In genomic region chr13:31809701-31810100, GRCm38 (mm10) we compare ENCODE assay signal across 10 mouse cellular contexts. TPM values are rescaled to one million over a fixed set of nuclear protein-coding genes. Genes with fewer than 3 reads are reported as not detected.
DNase-seq lines count a peak whose midpoint lies in the region; ATAC-seq lines count a peak whose summit lies in the region.
"Had no signal": no experiment of that assay in that cellular context is flagged by ENCODE, and none has a peak within 500 bp of the region (broad histone marks: within the 10 kb centered on the region; RNA-seq: fewer than 3 reads in every experiment).

No protein-coding gene starts in this region.

- 5% methylated on average over 6 of the region's 6 CpGs for WGBS in forebrain, embryonic 10.5 days
- 9% methylated on average over 6 of the region's 6 CpGs for WGBS in forebrain, embryonic 13.5 days
- 14% methylated on average over 6 of the region's 6 CpGs for WGBS in kidney, embryonic 16.5 days
- 26% methylated on average over 6 of the region's 6 CpGs for WGBS in embryonic facial prominence, embryonic 15.5 days
- WGBS in limb, embryonic 15.5 days: 20% methylated on average over 6 of the region's 6 CpGs

- H3K9me3 ChIP-seq in forebrain, embryonic 10.5 days: no peaks in the 10 kb centered on the region
- no peaks in the 10 kb centered on the region for H3K9me3 ChIP-seq in forebrain, embryonic 13.5 days (replicated peaks)
- no peaks in the 10 kb centered on the region for H3K9me3 ChIP-seq in kidney, embryonic 16.5 days (ENCODE audit: low read length)
- no peaks in the 10 kb centered on the region for H3K9me3 ChIP-seq in embryonic facial prominence, embryonic 15.5 days (replicated peaks)
- no peaks in the 10 kb centered on the region for H3K9me3 ChIP-seq in limb, embryonic 15.5 days
- H3K9me3 ChIP-seq: stomach, embryonic 15.5 days had no signal

- H3K9ac ChIP-seq in forebrain, embryonic 13.5 days: no peak overlapping the region
- peak overlapping the region; percentile 61 for H3K9ac ChIP-seq in kidney, embryonic 16.5 days (replicated peaks; ENCODE audit: low read length)
- H3K9ac ChIP-seq in embryonic facial prominence, embryonic 15.5 days: no peak overlapping the region
- no peak overlapping the region for H3K9ac ChIP-seq in limb, embryonic 15.5 days
- H3K9ac ChIP-seq: stomach, embryonic 15.5 days had no signal

- H3K4me1 ChIP-seq in forebrain, embryonic 10.5 days: peaks cover 61% of the 10 kb centered on the region
- peaks cover 42% of the 10 kb centered on the region for H3K4me1 ChIP-seq in forebrain, embryonic 13.5 days
- H3K4me1 ChIP-seq in kidney, embryonic 16.5 days (ENCODE audit: insufficient read depth, low read length): peaks cover 34% of the 10 kb centered on the region
- peaks cover 45% of the 10 kb centered on the region for H3K4me1 ChIP-seq in embryonic facial prominence, embryonic 15.5 days
- H3K4me1 ChIP-seq in limb, embryonic 15.5 days: peaks cover 49% of the 10 kb centered on the region

- no peak overlapping the region for H3K4me2 ChIP-seq in forebrain, embryonic 13.5 days
- H3K4me2 ChIP-seq in kidney, embryonic 16.5 days (replicated peaks; ENCODE audit: low read depth, low read length): peak overlapping the region; percentile 53
- no peak overlapping the region for H3K4me2 ChIP-seq in embryonic facial prominence, embryonic 15.5 days (replicated peaks)
- peak overlapping the region; percentile 17 for H3K4me2 ChIP-seq in limb, embryonic 15.5 days

- H3K4me3 ChIP-seq in forebrain, embryonic 10.5 days: peak overlapping the region; percentile 64
- H3K4me3 ChIP-seq in forebrain, embryonic 13.5 days: no peak overlapping the region
- peak overlapping the region; percentile 51 for H3K4me3 ChIP-seq in kidney, embryonic 16.5 days (ENCODE audit: low read length)
- H3K4me3 ChIP-seq in embryonic facial prominence, embryonic 15.5 days (replicated peaks): peak overlapping the region; percentile 26
- peak overlapping the region; percentile 35 for H3K4me3 ChIP-seq in limb, embryonic 15.5 days

- H3K27me3 ChIP-seq in forebrain, embryonic 10.5 days (ENCODE audit: poor library complexity, severe bottlenecking): peaks cover 100% of the 10 kb centered on the region
- peaks cover 94% of the 10 kb centered on the region for H3K27me3 ChIP-seq in forebrain, embryonic 13.5 days
- peaks cover 9% of the 10 kb centered on the region; the same call in 1 of the 2 replicates for H3K27me3 ChIP-seq in kidney, embryonic 16.5 days (ENCODE audit: insufficient read depth, low read length)
- H3K27me3 ChIP-seq in embryonic facial prominence, embryonic 15.5 days: peaks cover 83% of the 10 kb centered on the region
- H3K27me3 ChIP-seq in limb, embryonic 15.5 days: peaks cover 60% of the 10 kb centered on the region

- no peak for DNase-seq in forebrain, embryonic 10.5 days (ENCODE audit: extremely low spot score, low spot score)
- DNase-seq in kidney, adult 18-20 months: no peak
- DNase-seq: lung, postnatal 36 days had no signal

- H3K27ac ChIP-seq in forebrain, embryonic 10.5 days: peak overlapping the region; percentile 88; the same call in 1 of the 2 replicates
- H3K27ac ChIP-seq in forebrain, embryonic 13.5 days: no peak overlapping the region
- H3K27ac ChIP-seq in kidney, embryonic 16.5 days (ENCODE audit: low read length): 0 out of 2 replicates have a peak overlapping the region, but pooled peaks have one; percentile 20
- no peak overlapping the region for H3K27ac ChIP-seq in embryonic facial prominence, embryonic 15.5 days (replicated peaks)
- H3K27ac ChIP-seq in limb, embryonic 15.5 days: no peak overlapping the region
- H3K27ac ChIP-seq: stomach, embryonic 15.5 days had no signal

- no peak for ATAC-seq in forebrain, embryonic 13.5 days
- ATAC-seq in kidney, embryonic 16.5 days (ENCODE audit: low FRiP score, low TSS enrichment): no peak
- no peak for ATAC-seq in embryonic facial prominence, embryonic 15.5 days (ENCODE audit: insufficient number of reproducible peaks, low FRiP score, low TSS enrichment, low read depth)
- no peak for ATAC-seq in limb, embryonic 15.5 days (ENCODE audit: insufficient number of reproducible peaks, low FRiP score, low TSS enrichment, low read depth)
- ATAC-seq in erythroid progenitor cell, adult 5-6 weeks (replicated peaks; ENCODE audit: low FRiP score, poor library complexity, severe bottlenecking): no peak
- ATAC-seq in megakaryocyte progenitor cell, adult 5-6 weeks (replicated peaks; ENCODE audit: poor library complexity): no peak

- H3K36me3 ChIP-seq in forebrain, embryonic 10.5 days (replicated peaks): peaks cover 15% of the 10 kb centered on the region; the same call in 1 of the 2 replicates
- H3K36me3 ChIP-seq in forebrain, embryonic 13.5 days (ENCODE audit: poor library complexity, severe bottlenecking): no peaks in the 10 kb centered on the region
- 0 out of 2 replicates have a peak, but pooled peaks cover 4% of the 10 kb centered on the region for H3K36me3 ChIP-seq in kidney, embryonic 16.5 days (ENCODE audit: insufficient read depth, low read length)
- no peaks in the 10 kb centered on the region for H3K36me3 ChIP-seq in embryonic facial prominence, embryonic 15.5 days
- H3K36me3 ChIP-seq in limb, embryonic 15.5 days: no peaks in the 10 kb centered on the region
- H3K36me3 ChIP-seq: stomach, embryonic 15.5 days had no signal

RNA-seq across cellular contexts. Expression of gene Foxc1, which starts 3.3 kb away (rescaled TPM):
- polyA plus RNA-seq in forebrain, embryonic 10.5 days (2016; fragmentation: Nextera tagmentation; extraction: Ambion mirVana): 2.5 and 2.6 TPM in 2 replicates
- polyA plus RNA-seq in forebrain, embryonic 13.5 days (2015; fragmentation: Nextera tagmentation; extraction: Ambion mirVana): 0.65 and 1.1 TPM in 2 replicates
- polyA plus RNA-seq in kidney, embryonic 16.5 days (2015; fragmentation: Nextera tagmentation; extraction: Ambion mirVana): 2.3 and 3.3 TPM in 2 replicates
- polyA plus RNA-seq in embryonic facial prominence, embryonic 15.5 days (2015; fragmentation: Nextera tagmentation; extraction: Ambion mirVana): 1.8 and 2.0 TPM in 2 replicates
- polyA plus RNA-seq in limb, embryonic 15.5 days (2015; fragmentation: Nextera tagmentation; extraction: Ambion mirVana): 2.0 and 3.1 TPM in 2 replicates
- total RNA-seq in erythroid progenitor cell, adult 5-6 weeks (2015; ENCODE audit: low replicate concordance): not detected in 2 replicates
- total RNA-seq in erythroid progenitor cell, adult 5-6 weeks (2017; ENCODE audit: low replicate concordance): not detected in 2 replicates
- 0.02 TPM in 1 of 2 replicates, not detected in the other for total RNA-seq in megakaryocyte progenitor cell, adult 5-6 weeks (2015)
- total RNA-seq in megakaryocyte progenitor cell, adult 5-6 weeks (2017): not detected in 2 replicates

Comparison
In these comparisons a context has a peak if more than half of its experiments do, and no peak if none do; other contexts are left out.
1. H3K27ac ChIP-seq: peak in forebrain, embryonic 10.5 days (single experiment) and kidney, embryonic 16.5 days (single experiment); none in forebrain, embryonic 13.5 days (single experiment), embryonic facial prominence, embryonic 15.5 days (single experiment) and limb, embryonic 15.5 days (single experiment).
2. H3K4me2 ChIP-seq: peak in kidney, embryonic 16.5 days (single experiment) and limb, embryonic 15.5 days (single experiment); none in forebrain, embryonic 13.5 days (single experiment) and embryonic facial prominence, embryonic 15.5 days (single experiment).